Mouse (Mus musculus): ENCODE data around the gene Ilvbl. TPM values are rescaled to one million over a fixed set of nuclear protein-coding genes. Genes with fewer than 3 reads are reported as not detected.
"Not testable (repeated sequence)": the region's sequence is repeated elsewhere in the genome, so short reads cannot be mapped to it uniquely, and the experiment has no call there.

Ilvbl gene
- polyA plus RNA-seq, 1 experiment from 2014 or later = 15.2 TPM

DNA sequence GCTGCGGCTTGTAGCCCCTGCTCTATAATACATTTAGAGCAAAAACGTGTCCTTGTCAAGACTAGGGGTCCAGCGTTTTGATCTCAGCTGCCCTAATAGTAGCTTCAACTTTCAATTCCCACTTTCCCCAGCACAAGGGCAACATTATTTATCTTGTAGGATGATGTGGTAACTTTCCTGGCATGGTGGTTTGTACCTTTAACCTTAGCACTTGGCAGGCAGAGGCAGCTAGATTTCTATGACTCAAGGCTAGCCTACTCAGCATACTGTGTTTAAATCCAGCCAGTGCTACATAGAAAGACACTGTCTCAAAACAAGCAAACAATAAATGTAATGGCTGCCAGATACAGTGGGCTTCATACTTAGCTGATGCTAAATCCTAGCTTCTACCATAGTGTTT, 33.5 kb downstream of the Ilvbl start:
- Histone ChIP-seq H3K79me2 (ENCODE audit: inconsistent target) (no peaks in the 10 kb centered on the region), H3K27ac (no peak overlapping the region), H3K4me3 (ENCODE audit: inconsistent target) (no peak overlapping the region), H3K36me3 (ENCODE audit: inconsistent target) (no peaks in the 10 kb centered on the region)
- WGBS (ENCODE audit: missing documents) = 89% methylated on average over 3 of the region's 3 CpGs

- H3K27ac ChIP-seq = no peak within 1 kb of the TSS
- H3K79me2 ChIP-seq (ENCODE audit: inconsistent target) = no peaks in the 10 kb centered on the region
- no peak within 1 kb of the TSS for H3K4me3 ChIP-seq (ENCODE audit: inconsistent target)
- H3K36me3 ChIP-seq (ENCODE audit: inconsistent target) = no peaks in the 10 kb centered on the region
- 100% methylated on average over 1 of the region's 1 CpGs for WGBS (ENCODE audit: missing documents)
These were observed 43.8 kb downstream of the Ilvbl start, which contains the start of gene Olfr1357 for GRCm38 (mm10) chr10:78617974-78618373. Gene Olfr1357, minus strand, starts transcription at chr10:78618074.

DNA sequence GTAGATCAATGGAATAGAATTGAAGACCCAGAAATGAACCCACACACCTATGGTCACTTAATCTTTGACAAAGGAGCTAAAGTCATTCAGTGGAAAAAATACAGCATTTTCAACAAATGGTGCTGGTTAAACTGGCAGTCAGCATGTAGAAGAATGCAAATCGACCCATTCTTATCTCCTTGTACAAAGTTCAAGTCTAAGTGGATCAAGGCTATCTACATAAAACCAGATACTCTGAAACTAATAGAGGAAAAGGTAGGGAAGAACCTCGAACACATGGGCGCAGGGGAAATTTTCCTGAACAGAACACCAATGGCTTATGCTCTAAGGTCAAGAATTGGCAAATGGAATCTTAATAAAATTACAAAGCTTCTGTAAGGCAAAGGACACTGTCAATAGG, 49.0 kb downstream of the Ilvbl start:
- not testable (repeated sequence) for H3K79me2 ChIP-seq (ENCODE audit: inconsistent target); H3K4me3 ChIP-seq (ENCODE audit: inconsistent target); H3K36me3 ChIP-seq (ENCODE audit: inconsistent target); H3K27ac ChIP-seq
- WGBS (ENCODE audit: missing documents) = 79% methylated on average over 3 of the region's 3 CpGs

DNA sequence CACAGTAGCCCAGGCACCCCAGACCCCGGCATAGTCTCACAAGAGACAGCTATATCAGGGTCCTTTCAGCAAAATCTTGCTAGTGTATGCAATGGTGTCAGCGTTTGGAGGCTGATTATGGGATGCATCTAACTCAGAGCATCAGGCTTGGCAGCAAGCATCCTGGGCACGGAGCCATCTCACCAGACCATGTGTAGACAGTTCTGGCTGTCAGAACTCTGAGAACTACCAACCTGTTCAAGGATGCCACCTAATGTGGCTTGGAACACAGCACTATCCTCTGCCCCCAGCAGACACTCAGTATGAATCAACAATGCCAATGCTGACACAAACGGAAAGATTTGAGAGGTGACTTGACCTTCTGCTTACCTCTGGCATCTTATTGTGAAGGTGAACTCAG, 56.0 kb downstream of the Ilvbl start:
- H3K4me3 ChIP-seq (ENCODE audit: inconsistent target) = no peak overlapping the region
- 83% methylated on average over 4 of the region's 4 CpGs for WGBS (ENCODE audit: missing documents)

GRCm38 (mm10) chr10:78632311-78632710, 58.2 kb downstream of the Ilvbl start:
- Histone ChIP-seq H3K27ac (no peak overlapping the region), H3K79me2 (ENCODE audit: inconsistent target) (no peaks in the 10 kb centered on the region), H3K36me3 (ENCODE audit: inconsistent target) (no peaks in the 10 kb centered on the region), H3K4me3 (ENCODE audit: inconsistent target) (no peak overlapping the region)
- WGBS (ENCODE audit: missing documents) = 10% methylated on average over 5 of the region's 6 CpGs

More for the DNA sequence above, 56.0 kb downstream of the Ilvbl start:
- H3K79me2 ChIP-seq (ENCODE audit: inconsistent target) = no peaks in the 10 kb centered on the region
- H3K27ac ChIP-seq = no peak overlapping the region
- H3K36me3 ChIP-seq (ENCODE audit: inconsistent target) = no peaks in the 10 kb centered on the region

Other genes with a start within 250 kb of the Ilvbl start
- 38.9 to 84.2 TPM (median 49.8 TPM) in 3 replicates for gene Agpat3, start 221.9 kb upstream of the Ilvbl start, polyA plus RNA-seq (2018)
- gene Rrp1, start 161.3 kb upstream of the Ilvbl start, polyA plus RNA-seq (2018) = 115 to 224 TPM (median 150 TPM) in 3 replicates
- 1,283 to 1,841 TPM (median 1,659 TPM) in 3 replicates for gene Cstb, start 148.7 kb upstream of the Ilvbl start, polyA plus RNA-seq (2018)
- 172 to 209 TPM (median 200 TPM) in 3 replicates for gene Pdxk, start 109.4 kb upstream of the Ilvbl start, polyA plus RNA-seq (2018)
- not detected in 3 replicates for gene Olfr1358, start 56.9 kb upstream of the Ilvbl start, polyA plus RNA-seq (2018)
- 0.77 to 1.7 TPM (median 1.5 TPM) in 3 replicates for gene Syde1, start 17.6 kb downstream of the Ilvbl start, polyA plus RNA-seq (2018)
- not detected in 3 replicates for gene Olfr1357, start 43.7 kb downstream of the Ilvbl start, polyA plus RNA-seq (2018)
- not detected in 3 replicates for gene Casp14, start 143.9 kb downstream of the Ilvbl start, polyA plus RNA-seq (2018)
- not detected in 3 replicates for gene Ccdc105, start 178.7 kb downstream of the Ilvbl start, polyA plus RNA-seq (2018)
- not detected in 3 replicates for gene Slc1a6, start 206.2 kb downstream of the Ilvbl start, polyA plus RNA-seq (2018)